Mouse (Mus musculus) midbrain, embryonic 12.5 days (tissue): Measurements from ENCODE around the gene Hist2h2bb. TPM values are rescaled to one million over a fixed set of nuclear protein-coding genes. Genes with fewer than 3 reads are reported as not detected.

Experiments
- ATAC-seq: fragments of 200-750 bp; cut with Nextera tagmentation; 2 replicates; pipeline ENCODE4 v1.8.0; 2017; ENCODE audit warnings: low read depth, moderate TSS enrichment, moderate library complexity; ENCODE audit not compliant: low FRiP score
- H3K27ac ChIP-seq: fragments of 300-500 bp; sonication (generic); replicated peaks from 2 replicates; pipeline ENCODE4 v1.5.1; 2016; ENCODE audit warnings: mild to moderate bottlenecking
- H3K27me3 ChIP-seq: fragments of 300-500 bp; sonication (generic); 2 replicates; pipeline ENCODE4 v1.6.1; 2016; ENCODE audit warnings: mild to moderate bottlenecking
- H3K36me3 ChIP-seq: fragments of 300-500 bp; sonication (generic); 2 replicates; pipeline ENCODE4 v1.6.1; 2016
- H3K4me1 ChIP-seq: fragments of 300-500 bp; sonication (generic); 2 replicates; pipeline ENCODE4 v1.6.1; 2016
- H3K4me2 ChIP-seq: fragments of 300-500 bp; sonication (generic); replicated peaks from 2 replicates; pipeline ENCODE4 v1.6.1; 2016; ENCODE audit warnings: mild to moderate bottlenecking, moderate library complexity
- H3K4me3 ChIP-seq: fragments of 300-500 bp; sonication (generic); 2 replicates; pipeline ENCODE4 v1.5.1; 2016; ENCODE audit warnings: mild to moderate bottlenecking
- H3K9ac ChIP-seq: fragments of 300-500 bp; sonication (generic); replicated peaks from 2 replicates; pipeline ENCODE4 v1.6.1; 2016; ENCODE audit warnings: mild to moderate bottlenecking, moderate library complexity
- H3K9me3 ChIP-seq: fragments of 300-500 bp; sonication (generic); 2 replicates; pipeline ENCODE4 v1.6.1; 2016; ENCODE audit warnings: mild to moderate bottlenecking
- WGBS: fragments of 180-500 bp; shearing (Covaris S2); methylation state at CpG from one replicate; pipeline ENCODE4 v1.1.7; 2016; 5-methylcytosine and 5-hydroxymethylcytosine counted together
- polyA plus RNA-seq: library from polyadenylated mRNA; unstranded; fragments of >200 nt; fragmentation: Nextera tagmentation; extraction: Ambion mirVana; gene quantifications from 2 replicates; pipeline ENCODE4 v1.2.1, GENCODE M21; 2016

Hist2h2bb gene
- polyA plus RNA-seq, 1 experiment from 2014 or later = 18.3 TPM

GRCm38 (mm10) chr3:96257190-96257589 is 12.4 kb upstream of the Hist2h2bb start:
- WGBS = 86% methylated on average over 3 of the region's 3 CpGs
- no peaks in the 10 kb centered on the region for H3K36me3 ChIP-seq
- no peak overlapping the region for H3K9ac ChIP-seq
- H3K4me2 ChIP-seq = no peak overlapping the region
- ATAC-seq = no peak
- no peak overlapping the region for H3K4me3 ChIP-seq
- no peaks in the 10 kb centered on the region for H3K27me3 ChIP-seq
- H3K4me1 ChIP-seq = peaks cover 6% of the 10 kb centered on the region; the same call in 1 of the 2 replicates
- H3K9me3 ChIP-seq = no peaks in the 10 kb centered on the region
- no peak overlapping the region for H3K27ac ChIP-seq

- Histone ChIP-seq H3K4me2 (no peak overlapping the region), H3K36me3 (no peaks in the 10 kb centered on the region), H3K4me3 (no peak overlapping the region), H3K27ac (no peak overlapping the region), H3K9me3 (no peaks in the 10 kb centered on the region), H3K27me3 (no peaks in the 10 kb centered on the region), H3K9ac (no peak overlapping the region), H3K4me1 (peaks cover 24% of the 10 kb centered on the region)
- 93% methylated on average over 5 of the region's 5 CpGs for WGBS
- no peak for ATAC-seq
Observed at GRCm38 (mm10) chr3:96260220-96260619, 9.3 kb upstream of the Hist2h2bb start.

- Histone ChIP-seq H3K9me3 (no peaks in the 10 kb centered on the region), H3K9ac (peak overlapping the region; percentile 87), H3K4me1 (peaks cover 24% of the 10 kb centered on the region), H3K4me3 (peak overlapping the region; percentile 57), H3K27me3 (no peaks in the 10 kb centered on the region), H3K36me3 (no peaks in the 10 kb centered on the region), H3K4me2 (peak overlapping the region; percentile 85), H3K27ac (peak overlapping the region; percentile 98)
- no peak for ATAC-seq
- 52% methylated on average over 3 of the region's 3 CpGs for WGBS
Observed at GRCm38 (mm10) chr3:96261623-96262022, 7.9 kb upstream of the Hist2h2bb start.

- Histone ChIP-seq H3K27me3 (no peaks in the 10 kb centered on the region), H3K36me3 (no peaks in the 10 kb centered on the region), H3K27ac (peak overlapping the region; percentile 98), H3K9ac (peak overlapping the region; percentile 87), H3K4me3 (peak overlapping the region; percentile 57), H3K4me2 (peak overlapping the region; percentile 85), H3K4me1 (peaks cover 26% of the 10 kb centered on the region), H3K9me3 (no peaks in the 10 kb centered on the region)
- ATAC-seq = peak; percentile 83
- WGBS = 1% methylated on average over 19 of the region's 19 CpGs
Observed at GRCm38 (mm10) chr3:96262216-96262875, 7.2 kb upstream of the Hist2h2bb start.

- under 1% methylated on average over 40 of the region's 40 CpGs for WGBS
- Histone ChIP-seq H3K27me3 (no peaks in the 10 kb centered on the region), H3K36me3 (no peaks in the 10 kb centered on the region), H3K9ac (peak within 1 kb of the TSS; percentile 87), H3K4me3 (peak within 1 kb of the TSS; percentile 57), H3K4me1 (peaks cover 32% of the 10 kb centered on the region), H3K9me3 (no peaks in the 10 kb centered on the region), H3K27ac (peak within 1 kb of the TSS; percentile 98), H3K4me2 (peak within 1 kb of the TSS; percentile 85)
- peak; percentile 89 for ATAC-seq
Observed at GRCm38 (mm10) chr3:96262979-96263550, 6.5 kb upstream of the Hist2h2bb start, which contains the start of gene Hist2h4. TSS of gene Hist2h4 (minus strand) at chr3:96263311.

GRCm38 (mm10) chr3:96263558-96264403 is 5.8 kb upstream of the Hist2h2bb start:
- ATAC-seq = peak; percentile 11; the same call in 1 of the 2 replicates
- peak overlapping the region; percentile 85 for H3K4me2 ChIP-seq
- peak overlapping the region; percentile 57 for H3K4me3 ChIP-seq
- peaks cover 35% of the 10 kb centered on the region for H3K4me1 ChIP-seq
- 5% methylated on average over 27 of the region's 27 CpGs for WGBS
- H3K27ac ChIP-seq = peak overlapping the region; percentile 98
- no peaks in the 10 kb centered on the region for H3K36me3 ChIP-seq
- no peaks in the 10 kb centered on the region for H3K27me3 ChIP-seq
- H3K9me3 ChIP-seq = no peaks in the 10 kb centered on the region
- H3K9ac ChIP-seq = peak overlapping the region; percentile 66

GRCm38 (mm10) chr3:96264404-96264949 is 5.1 kb upstream of the Hist2h2bb start:
- Histone ChIP-seq H3K27me3 (no peaks in the 10 kb centered on the region), H3K4me1 (peaks cover 35% of the 10 kb centered on the region), H3K4me3 (peak overlapping the region; percentile 57), H3K9ac (peak overlapping the region; percentile 66; the same call in 1 of the 2 replicates), H3K9me3 (no peaks in the 10 kb centered on the region), H3K4me2 (peak overlapping the region; percentile 85), H3K27ac (peak overlapping the region; percentile 98), H3K36me3 (no peaks in the 10 kb centered on the region)
- no peak for ATAC-seq
- WGBS = 72% methylated on average over 7 of the region's 7 CpGs

- ATAC-seq = no peak
- H3K36me3 ChIP-seq = no peaks in the 10 kb centered on the region
- peaks cover 35% of the 10 kb centered on the region for H3K4me1 ChIP-seq
- no peaks in the 10 kb centered on the region for H3K27me3 ChIP-seq
- WGBS = 91% methylated on average over 8 of the region's 8 CpGs
- no peak overlapping the region for H3K27ac ChIP-seq
- no peak overlapping the region for H3K4me2 ChIP-seq
- no peak overlapping the region for H3K9ac ChIP-seq
- H3K9me3 ChIP-seq = no peaks in the 10 kb centered on the region
- no peak overlapping the region for H3K4me3 ChIP-seq
Observed at GRCm38 (mm10) chr3:96266132-96266710, 3.3 kb upstream of the Hist2h2bb start.

GRCm38 (mm10) chr3:96267541-96267940 is 2.0 kb upstream of the Hist2h2bb start:
- H3K27ac ChIP-seq = peak overlapping the region; percentile 86
- WGBS = 81% methylated on average over 4 of the region's 4 CpGs
- peaks cover 25% of the 10 kb centered on the region for H3K4me1 ChIP-seq
- H3K36me3 ChIP-seq = no peaks in the 10 kb centered on the region
- H3K4me2 ChIP-seq = no peak overlapping the region
- no peak for ATAC-seq
- no peak overlapping the region for H3K9ac ChIP-seq
- no peak overlapping the region for H3K4me3 ChIP-seq
- H3K27me3 ChIP-seq = no peaks in the 10 kb centered on the region
- no peaks in the 10 kb centered on the region for H3K9me3 ChIP-seq

- ATAC-seq = peak; percentile 76
- H3K36me3 ChIP-seq = no peaks in the 10 kb centered on the region
- WGBS = 24% methylated on average over 30 of the region's 30 CpGs
- peak within 1 kb of the TSS; percentile 55 for H3K4me3 ChIP-seq
- H3K27ac ChIP-seq = peak within 1 kb of the TSS; percentile 96
- H3K4me1 ChIP-seq = peaks cover 23% of the 10 kb centered on the region
- H3K9ac ChIP-seq = peak within 1 kb of the TSS; percentile 70
- H3K9me3 ChIP-seq = no peaks in the 10 kb centered on the region
- H3K27me3 ChIP-seq = no peaks in the 10 kb centered on the region
- H3K4me2 ChIP-seq = peak within 1 kb of the TSS; percentile 80
Observed at GRCm38 (mm10) chr3:96268051-96268775, 1.3 kb upstream of the Hist2h2bb start, which contains the start of gene Hist2h3b. TSS of gene Hist2h3b (plus strand) at chr3:96268654.
